Mouse (Mus musculus) liver, embryonic 14.5 days (tissue): ENCODE data around the gene Mab21l1.

Experiments used
- CTCF ChIP-seq: IDR thresholded peaks from 2 replicates; pipeline ENCODE4 v1.5.1; 2016; ENCODE audit warnings: antibody characterized with exemption, low read depth, control low read depth
- EP300 ChIP-seq: IDR thresholded peaks from 2 replicates; pipeline ENCODE4 v1.6.1; 2016; ENCODE audit warnings: antibody characterized with exemption, low read depth

- TF ChIP-seq CTCF: no peak
- no peak for TF ChIP-seq EP300
These were observed 3.1 kb downstream of the Mab21l1 start for GRCm38 (mm10) chr3:55785266-55785980.
